Mouse (Mus musculus) midbrain, embryonic 13.5 days (tissue): Measurements from ENCODE around the gene Wee1. TPM values are rescaled to one million over a fixed set of nuclear protein-coding genes. Genes with fewer than 3 reads are reported as not detected.
A peak's percentile ranks its signal among the peaks of the same experiment; 100 is the strongest.
"Not testable (repeated sequence)": the region's sequence is repeated elsewhere in the genome, so short reads cannot be mapped to it uniquely, and the experiment has no call there.

Source experiments
- ATAC-seq: fragments of 200-750 bp; cut with Nextera tagmentation; 2 replicates; pipeline ENCODE4 v1.8.0; 2017; ENCODE audit warnings: mild to moderate bottlenecking, moderate TSS enrichment, moderate library complexity
- H3K27ac ChIP-seq: fragments of 300-500 bp; sonication (generic); 2 replicates; pipeline ENCODE4 v1.5.1; 2015; ENCODE audit warnings: inconsistent platforms, mild to moderate bottlenecking, moderate library complexity
- H3K27me3 ChIP-seq: fragments of 300-500 bp; sonication (generic); 2 replicates; pipeline ENCODE4 v1.6.1; 2015; ENCODE audit warnings: mild to moderate bottlenecking, inconsistent platforms
- H3K36me3 ChIP-seq: fragments of 300-500 bp; sonication (generic); 2 replicates; pipeline ENCODE4 v1.6.1; 2015; ENCODE audit warnings: mild to moderate bottlenecking, inconsistent platforms
- H3K4me1 ChIP-seq: fragments of 300-500 bp; sonication (generic); replicated peaks from 2 replicates; pipeline ENCODE4 v1.6.1; 2015; ENCODE audit warnings: inconsistent platforms
- H3K4me2 ChIP-seq: fragments of 300-500 bp; sonication (generic); replicated peaks from 2 replicates; pipeline ENCODE4 v1.6.1; 2015; ENCODE audit warnings: moderate library complexity, mild to moderate bottlenecking, inconsistent platforms
- H3K4me3 ChIP-seq: fragments of 300-500 bp; sonication (generic); replicated peaks from 2 replicates; pipeline ENCODE4 v1.5.1; 2015; ENCODE audit warnings: mild to moderate bottlenecking, inconsistent platforms
- H3K9ac ChIP-seq: fragments of 300-500 bp; sonication (generic); replicated peaks from 2 replicates; pipeline ENCODE4 v1.6.1; 2015; ENCODE audit warnings: mild to moderate bottlenecking, inconsistent platforms
- H3K9me3 ChIP-seq: fragments of 300-500 bp; sonication (generic); 2 replicates; pipeline ENCODE4 v1.6.1; 2016; ENCODE audit warnings: mild to moderate bottlenecking, inconsistent platforms
- WGBS: fragments of 180-500 bp; shearing (Covaris S2); methylation state at CpG from one replicate; pipeline ENCODE4 v1.1.7; 2015; 5-methylcytosine and 5-hydroxymethylcytosine counted together
- polyA plus RNA-seq: library from polyadenylated mRNA; unstranded; fragments of >200 nt; fragmentation: Nextera tagmentation; extraction: Ambion mirVana; gene quantifications from 2 replicates; pipeline ENCODE4 v1.2.1, GENCODE M21; 2015

The Wee1 gene
- polyA plus RNA-seq, 1 experiment from 2014 or later, result 9.8 TPM

DNA sequence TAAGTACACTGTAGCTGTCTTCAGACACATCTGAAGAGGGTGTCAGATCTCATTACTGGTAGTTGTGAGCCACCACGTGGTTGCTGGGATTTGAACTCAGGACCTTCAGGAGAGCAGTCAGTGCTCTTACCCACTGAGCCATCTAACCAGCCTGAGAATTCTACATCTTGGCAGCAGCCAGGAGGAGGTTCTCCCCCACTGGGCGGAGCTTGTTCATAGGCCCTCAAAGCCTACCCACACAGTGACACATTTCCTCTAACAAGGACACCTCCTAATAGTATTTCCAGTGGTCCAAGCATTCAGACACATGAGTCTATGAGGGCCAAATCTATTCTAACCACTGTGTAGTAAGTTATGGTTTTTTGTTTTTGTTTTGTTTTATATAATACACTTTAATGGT, 6.7 kb downstream of the Wee1 start:
- H3K27ac ChIP-seq, result no peak overlapping the region
- no peaks in the 10 kb centered on the region for H3K9me3 ChIP-seq
- no peak overlapping the region for H3K9ac ChIP-seq
- WGBS, result 86% methylated on average over 2 of the region's 2 CpGs
- no peaks in the 10 kb centered on the region for H3K27me3 ChIP-seq
- no peak overlapping the region for H3K4me2 ChIP-seq
- no peak overlapping the region for H3K4me3 ChIP-seq
- peaks cover 12% of the 10 kb centered on the region for H3K4me1 ChIP-seq
- H3K36me3 ChIP-seq, result peaks cover 12% of the 10 kb centered on the region; the same call in 1 of the 2 replicates
- no peak for ATAC-seq

DNA sequence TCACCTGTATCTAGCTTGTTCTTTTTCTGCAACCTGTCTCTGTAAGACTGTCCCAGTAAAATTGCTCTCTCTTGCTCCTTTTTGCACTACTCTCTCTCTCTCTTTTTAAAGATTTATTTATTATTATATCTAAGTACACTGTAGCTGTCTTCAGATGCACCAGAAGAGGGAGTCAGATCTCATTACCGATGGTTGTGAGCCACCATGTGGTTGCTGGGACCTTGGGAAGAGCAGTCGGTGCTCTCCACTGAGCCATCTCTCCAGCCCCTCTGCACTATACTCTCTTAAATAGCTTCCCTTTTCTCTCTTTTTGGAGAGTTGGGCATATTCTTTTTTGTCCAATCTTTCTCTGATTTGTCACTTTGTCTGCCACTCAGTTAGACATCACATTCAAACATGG, 10.4 kb downstream of the Wee1 start:
- H3K27ac ChIP-seq, ATAC-seq, H3K27me3 ChIP-seq, H3K4me2 ChIP-seq, H3K4me3 ChIP-seq, H3K4me1 ChIP-seq, H3K9ac ChIP-seq, H3K9me3 ChIP-seq: not testable (repeated sequence)
- 82% methylated on average over 2 of the region's 2 CpGs for WGBS
- H3K36me3 ChIP-seq, result peaks cover 33% of the 10 kb centered on the region

DNA sequence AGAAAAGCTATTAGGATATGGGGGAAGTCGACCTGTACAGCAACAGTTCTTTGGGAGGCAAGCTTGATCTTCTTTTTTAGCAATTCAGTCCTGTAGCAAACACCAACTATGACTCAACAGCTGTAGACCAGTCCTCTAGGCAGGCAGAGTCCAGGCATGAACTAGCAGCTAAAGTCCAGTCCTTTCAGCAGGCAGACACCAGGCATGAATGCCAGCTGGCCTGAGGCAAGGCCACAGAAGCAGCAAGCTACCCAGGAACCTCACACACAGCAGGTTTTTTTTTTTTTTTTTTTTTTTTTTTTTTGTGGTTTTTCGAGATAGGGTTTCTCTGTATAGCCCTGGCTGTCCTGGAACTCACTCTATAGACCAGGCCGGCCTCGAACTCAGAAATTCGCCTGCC, 12.1 kb downstream of the Wee1 start:
- no peak overlapping the region for H3K4me2 ChIP-seq
- H3K9me3 ChIP-seq, result no peaks in the 10 kb centered on the region
- ATAC-seq, result no peak
- H3K9ac ChIP-seq, result no peak overlapping the region
- H3K4me3 ChIP-seq, result no peak overlapping the region
- 89% methylated on average over 5 of the region's 5 CpGs for WGBS
- H3K27me3 ChIP-seq, result no peaks in the 10 kb centered on the region
- H3K36me3 ChIP-seq, result peaks cover 43% of the 10 kb centered on the region
- H3K4me1 ChIP-seq, result no peaks in the 10 kb centered on the region
- H3K27ac ChIP-seq, result no peak overlapping the region

DNA sequence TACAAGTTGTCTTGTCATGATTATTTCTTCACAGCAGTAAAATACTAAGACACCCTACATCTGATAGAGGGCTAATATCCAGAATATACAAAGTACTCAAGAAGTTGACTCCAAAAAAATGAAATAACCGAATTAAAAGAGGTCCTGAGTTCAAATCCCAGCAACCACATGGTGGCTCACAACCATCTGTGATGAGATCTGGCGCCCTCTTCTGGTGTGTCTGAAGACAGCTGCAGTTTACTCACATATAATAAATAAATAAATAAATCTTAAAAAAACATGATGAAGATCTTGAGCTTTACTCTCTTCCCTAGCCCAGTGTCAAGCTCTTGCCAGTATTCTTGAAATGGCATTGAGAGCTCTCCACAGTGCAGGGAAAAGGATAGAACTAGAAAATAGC, 16.7 kb downstream of the Wee1 start:
- H3K27me3 ChIP-seq, result no peaks in the 10 kb centered on the region
- 91% methylated on average over 2 of the region's 2 CpGs for WGBS
- H3K4me1 ChIP-seq, result no peaks in the 10 kb centered on the region
- peaks cover 67% of the 10 kb centered on the region for H3K36me3 ChIP-seq
- no peak overlapping the region for H3K4me3 ChIP-seq
- ATAC-seq, result no peak
- no peak overlapping the region for H3K27ac ChIP-seq
- no peak overlapping the region for H3K9ac ChIP-seq
- no peak overlapping the region for H3K4me2 ChIP-seq
- no peaks in the 10 kb centered on the region for H3K9me3 ChIP-seq

DNA sequence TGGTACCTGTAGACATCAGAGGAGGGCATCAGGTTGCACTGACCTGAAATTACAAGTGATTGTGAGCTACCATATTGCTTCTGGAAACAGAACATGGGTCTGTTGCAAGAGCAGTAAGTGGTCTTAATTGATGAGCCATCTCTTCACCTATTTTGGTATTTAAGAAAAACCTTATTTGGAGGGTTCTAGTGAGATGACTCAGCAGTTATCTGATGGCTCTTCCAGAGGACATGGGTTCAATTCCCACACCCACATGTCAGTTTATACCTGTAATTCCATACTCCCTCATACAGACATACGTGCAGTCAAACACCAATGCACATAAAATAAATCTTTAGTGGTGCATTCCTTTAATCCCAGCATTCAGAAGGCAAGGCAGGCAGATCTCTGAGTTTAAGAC, 22.0 kb downstream of the Wee1 start:
- H3K27me3 ChIP-seq, result no peaks in the 10 kb centered on the region
- H3K9me3 ChIP-seq, result no peaks in the 10 kb centered on the region
- peaks cover 43% of the 10 kb centered on the region for H3K36me3 ChIP-seq
- H3K4me2 ChIP-seq, result no peak overlapping the region
- 100% methylated on average over 1 of the region's 1 CpGs for WGBS
- no peaks in the 10 kb centered on the region for H3K4me1 ChIP-seq
- H3K27ac ChIP-seq, result no peak overlapping the region
- no peak overlapping the region for H3K9ac ChIP-seq
- no peak for ATAC-seq
- no peak overlapping the region for H3K4me3 ChIP-seq

DNA sequence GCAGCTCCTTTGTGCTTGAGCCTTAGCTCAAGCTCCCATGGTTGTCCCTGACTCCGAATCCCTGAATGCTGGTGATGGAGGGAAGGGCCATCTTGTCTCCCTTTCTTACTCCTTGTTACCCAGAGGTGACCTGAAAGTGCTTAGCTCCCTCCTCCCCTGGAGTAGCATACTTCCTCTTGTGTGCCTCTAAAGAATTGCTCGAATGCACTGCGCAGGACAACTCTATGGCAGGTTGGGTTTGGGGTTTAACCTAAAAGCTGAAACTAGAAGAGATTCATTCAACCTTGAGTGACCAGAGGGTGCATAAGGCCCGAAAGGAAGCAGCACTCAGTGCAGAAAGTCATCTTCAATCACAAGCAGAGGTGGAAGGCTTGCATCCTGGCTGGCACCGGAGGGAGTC, 31.0 kb downstream of the Wee1 start:
- H3K4me2 ChIP-seq, result no peak overlapping the region
- H3K9me3 ChIP-seq, result no peaks in the 10 kb centered on the region
- no peak overlapping the region for H3K9ac ChIP-seq
- H3K27me3 ChIP-seq, result no peaks in the 10 kb centered on the region
- ATAC-seq, result no peak
- 90% methylated on average over 5 of the region's 5 CpGs for WGBS
- H3K27ac ChIP-seq, result no peak overlapping the region
- H3K36me3 ChIP-seq, result no peaks in the 10 kb centered on the region
- H3K4me3 ChIP-seq, result no peak overlapping the region
- no peaks in the 10 kb centered on the region for H3K4me1 ChIP-seq

DNA sequence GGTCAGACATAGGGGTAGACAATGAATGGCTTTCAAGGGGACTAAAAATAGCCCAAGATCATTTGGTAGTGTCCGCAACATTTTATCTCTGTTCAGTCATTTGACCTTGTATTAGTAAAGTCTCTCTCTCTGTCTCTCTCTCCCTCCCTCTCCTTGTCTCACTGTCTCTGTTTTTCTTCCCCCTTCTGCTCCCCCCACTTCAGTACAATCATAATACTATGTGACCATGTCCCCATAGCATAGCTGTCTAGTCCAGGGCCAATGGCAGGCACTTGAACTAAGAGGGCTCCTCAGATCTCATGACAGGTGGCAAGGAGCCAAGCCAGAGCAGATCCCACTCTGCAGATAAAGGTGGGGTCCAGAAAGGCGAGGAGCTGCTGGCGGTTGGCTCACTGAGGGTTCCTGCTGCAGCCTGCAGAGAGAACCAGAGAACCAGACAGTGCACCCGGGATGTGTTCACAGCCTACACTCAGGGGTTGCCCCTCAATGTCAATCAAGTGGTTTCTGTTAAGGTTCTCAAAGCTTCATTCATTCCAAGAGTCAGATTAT, 34.9 kb downstream of the Wee1 start:
- 71% methylated on average over 4 of the region's 4 CpGs for WGBS
- no peak for ATAC-seq
- H3K9ac ChIP-seq, result no peak overlapping the region
- H3K4me3 ChIP-seq, result no peak overlapping the region
- no peak overlapping the region for H3K4me2 ChIP-seq
- H3K9me3 ChIP-seq, result no peaks in the 10 kb centered on the region
- no peaks in the 10 kb centered on the region for H3K27me3 ChIP-seq
- H3K36me3 ChIP-seq, result no peaks in the 10 kb centered on the region
- no peak overlapping the region for H3K27ac ChIP-seq
- no peaks in the 10 kb centered on the region for H3K4me1 ChIP-seq

DNA sequence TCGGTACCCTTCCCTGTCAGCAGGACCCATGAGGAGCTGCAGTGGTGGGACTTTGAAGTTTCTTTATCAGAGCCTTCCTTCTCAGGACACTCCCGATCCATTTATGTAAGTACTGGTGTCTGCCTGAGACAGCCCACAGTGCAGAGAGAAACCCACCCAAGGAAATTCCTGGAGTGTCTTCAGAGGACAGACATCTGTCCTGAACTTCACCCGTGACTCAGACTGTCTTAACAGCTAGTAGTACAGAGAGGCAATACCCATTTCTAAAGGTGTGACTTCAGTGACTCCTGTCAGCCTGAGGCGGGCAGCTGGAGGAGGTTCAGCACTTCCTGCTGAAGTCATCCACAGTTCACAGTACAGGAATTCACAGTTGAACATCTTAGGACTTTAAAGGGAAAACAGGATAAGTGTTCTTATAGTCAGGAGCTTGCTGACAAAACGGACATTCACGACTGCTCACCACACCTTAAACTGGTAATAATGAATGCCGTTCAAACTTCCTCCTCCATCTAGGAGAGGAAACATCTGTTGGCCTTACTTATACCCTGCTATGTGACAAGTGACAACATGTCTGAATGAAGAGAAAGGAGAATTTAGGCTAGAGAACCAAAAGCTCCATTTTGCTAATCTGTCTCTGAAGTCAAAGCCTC, 35.5 kb downstream of the Wee1 start:
- no peak overlapping the region for H3K4me2 ChIP-seq
- 81% methylated on average over 7 of the region's 7 CpGs for WGBS
- no peak overlapping the region for H3K4me3 ChIP-seq
- no peaks in the 10 kb centered on the region for H3K27me3 ChIP-seq
- no peaks in the 10 kb centered on the region for H3K9me3 ChIP-seq
- H3K36me3 ChIP-seq, result no peaks in the 10 kb centered on the region
- H3K9ac ChIP-seq, result no peak overlapping the region
- H3K4me1 ChIP-seq, result no peaks in the 10 kb centered on the region
- no peak for ATAC-seq
- H3K27ac ChIP-seq, result no peak overlapping the region

DNA sequence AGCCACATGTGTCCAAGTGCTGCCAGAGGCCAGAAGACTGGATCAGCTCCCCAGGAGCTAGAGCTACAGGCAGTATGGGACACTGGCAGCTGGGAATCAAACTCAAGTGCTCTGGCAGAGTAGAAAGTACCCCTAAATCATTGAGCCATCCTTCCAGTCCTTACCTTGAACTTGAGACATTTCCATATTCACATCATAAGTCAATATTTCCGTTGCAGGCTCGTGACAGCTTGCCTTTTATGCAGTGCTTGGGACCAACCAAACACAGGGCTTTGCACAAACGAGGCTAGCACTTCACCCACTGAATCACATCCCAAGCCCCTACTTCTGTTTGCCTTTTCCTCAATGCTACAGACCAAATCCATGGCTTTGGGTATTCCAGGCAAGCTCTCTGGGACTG, 36.2 kb downstream of the Wee1 start:
- H3K27ac ChIP-seq, result no peak overlapping the region
- H3K9ac ChIP-seq, result no peak overlapping the region
- 86% methylated on average over 3 of the region's 3 CpGs for WGBS
- no peak for ATAC-seq
- H3K27me3 ChIP-seq, result no peaks in the 10 kb centered on the region
- no peak overlapping the region for H3K4me3 ChIP-seq
- H3K9me3 ChIP-seq, result no peaks in the 10 kb centered on the region
- no peaks in the 10 kb centered on the region for H3K4me1 ChIP-seq
- H3K4me2 ChIP-seq, result no peak overlapping the region
- no peaks in the 10 kb centered on the region for H3K36me3 ChIP-seq

DNA sequence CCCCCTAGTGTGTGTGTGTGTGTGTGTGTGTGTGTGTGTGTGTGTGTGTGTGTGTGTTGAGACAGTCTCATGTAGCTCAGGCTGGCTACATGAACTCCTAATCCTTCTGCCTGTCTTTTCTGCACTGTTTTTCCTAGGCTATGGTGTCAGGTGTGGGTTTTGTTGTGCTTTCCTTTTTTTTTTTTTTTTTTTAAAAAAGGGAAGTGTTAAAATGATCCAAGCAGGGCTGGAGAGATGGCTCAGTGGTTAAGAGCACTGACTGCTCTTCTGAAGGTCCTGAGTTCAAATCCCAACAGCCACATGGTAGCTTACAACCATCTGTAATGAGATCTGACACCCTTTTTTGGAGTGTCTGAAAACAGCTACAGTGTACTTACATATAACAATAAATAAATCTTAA, 38.3 kb downstream of the Wee1 start:
- H3K4me2 ChIP-seq, ATAC-seq, H3K27ac ChIP-seq, H3K4me3 ChIP-seq, H3K9me3 ChIP-seq, H3K9ac ChIP-seq, H3K4me1 ChIP-seq, H3K27me3 ChIP-seq, H3K36me3 ChIP-seq: not testable (repeated sequence)

DNA sequence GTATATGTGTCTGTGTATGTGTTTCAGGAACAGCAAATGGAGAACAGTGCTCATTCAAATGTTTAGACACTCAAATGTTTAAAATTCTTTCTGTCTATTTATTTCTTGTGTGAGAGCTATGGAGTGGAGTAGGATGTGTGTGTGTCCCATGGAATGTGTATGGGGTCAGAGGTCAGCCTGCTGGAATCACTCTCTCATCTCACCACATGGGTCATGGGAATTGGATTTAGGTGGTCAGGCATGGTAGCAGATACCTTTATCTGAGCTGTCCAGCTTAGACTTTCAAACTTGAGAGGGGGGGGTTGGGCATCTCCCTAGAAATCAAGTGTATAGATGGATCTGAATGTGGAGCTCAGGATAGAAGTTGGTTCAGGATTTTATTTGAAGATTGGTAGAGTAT, 38.8 kb downstream of the Wee1 start:
- H3K4me3 ChIP-seq, result no peak overlapping the region
- H3K9ac ChIP-seq, result no peak overlapping the region
- H3K4me1 ChIP-seq, result no peaks in the 10 kb centered on the region; the same call in 1 of the 2 replicates
- H3K27ac ChIP-seq, result no peak overlapping the region
- H3K27me3 ChIP-seq, result no peaks in the 10 kb centered on the region
- H3K36me3 ChIP-seq, result no peaks in the 10 kb centered on the region
- no peaks in the 10 kb centered on the region for H3K9me3 ChIP-seq
- no peak overlapping the region for H3K4me2 ChIP-seq
- ATAC-seq, result no peak

DNA sequence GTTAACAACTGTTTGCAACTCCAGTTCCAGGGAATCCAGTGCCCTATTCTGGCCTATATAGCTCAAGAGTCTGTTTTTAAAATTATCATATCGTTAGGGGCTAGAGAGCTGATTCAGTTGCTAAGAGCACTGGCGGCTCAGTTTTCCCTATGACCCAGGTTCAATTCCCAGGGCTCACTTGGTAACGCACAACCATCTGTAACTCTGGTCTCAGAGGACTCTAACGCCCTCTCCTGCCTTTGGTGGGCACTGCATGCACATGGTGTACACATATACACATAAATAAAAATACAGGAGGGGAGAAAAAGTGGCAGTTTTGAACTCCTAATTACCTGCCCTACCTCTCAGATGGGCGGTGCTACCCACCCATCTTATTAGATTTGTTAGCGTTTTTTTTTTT, 41.2 kb downstream of the Wee1 start:
- Histone ChIP-seq H3K9ac (no peak overlapping the region), H3K27ac (no peak overlapping the region), H3K4me3 (no peak overlapping the region), H3K4me2 (no peak overlapping the region), H3K4me1 (no peaks in the 10 kb centered on the region; the same call in 1 of the 2 replicates), H3K27me3 (no peaks in the 10 kb centered on the region), H3K9me3 (no peaks in the 10 kb centered on the region), H3K36me3 (no peaks in the 10 kb centered on the region)
- WGBS, result 84% methylated on average over 6 of the region's 6 CpGs
- no peak for ATAC-seq

DNA sequence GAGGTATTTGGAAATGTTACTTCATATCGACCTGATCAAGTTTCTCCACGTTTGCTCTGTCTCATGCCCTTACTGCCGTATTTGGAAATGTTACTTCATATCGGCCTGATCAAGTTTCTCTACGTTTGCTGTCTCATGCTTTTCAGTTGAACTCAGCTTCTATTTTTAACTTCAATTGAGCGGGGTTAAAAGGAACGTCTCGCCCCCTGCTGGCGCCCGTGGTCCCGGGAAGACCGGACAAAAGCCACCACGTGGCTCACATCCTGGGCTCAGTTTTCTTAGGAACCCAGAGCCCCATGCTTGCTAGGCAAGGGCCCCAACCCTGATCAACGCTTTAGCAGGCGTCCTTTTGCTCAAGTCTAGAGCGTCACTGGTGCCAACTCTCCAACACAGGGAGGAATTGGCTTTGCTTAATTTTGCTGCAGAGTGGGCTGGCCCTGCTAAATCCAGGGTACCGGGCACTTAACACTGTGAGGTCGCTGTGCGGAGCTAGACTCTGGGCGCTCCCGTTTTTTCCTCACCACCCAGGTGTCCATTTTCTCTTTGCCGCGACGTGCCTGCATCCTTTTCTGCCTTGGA, 42.3 kb downstream of the Wee1 start:
- H3K27me3 ChIP-seq, result no peaks in the 10 kb centered on the region
- under 1% methylated on average over 24 of the region's 24 CpGs for WGBS
- H3K4me3 ChIP-seq, result peak overlapping the region; percentile 54
- H3K4me2 ChIP-seq, result peak overlapping the region; percentile 83
- H3K27ac ChIP-seq, result peak overlapping the region; percentile 86
- peak; percentile 86 for ATAC-seq
- H3K9me3 ChIP-seq, result no peaks in the 10 kb centered on the region
- H3K9ac ChIP-seq, result peak overlapping the region; percentile 74
- H3K36me3 ChIP-seq, result no peaks in the 10 kb centered on the region
- no peaks in the 10 kb centered on the region; the same call in 1 of the 2 replicates for H3K4me1 ChIP-seq
